Mouse (Mus musculus) WW6 (cell line): ENCODE measurements around the gene Calhm3.
"Not testable (repeated sequence)": the region's sequence is repeated elsewhere in the genome, so short reads cannot be mapped to it uniquely, and the experiment has no call there.

Experiments
- DNase-seq: peaks from one replicate; pipeline ENCODE4 v3.0.0-alpha.2; 2013; ENCODE audit warnings: low read depth, low spot score

Gene Calhm3

GRCm38 (mm10) chr19:47167617-47168214 lies 10.2 kb upstream of the Calhm3 start:
- no peak for DNase-seq

DNA sequence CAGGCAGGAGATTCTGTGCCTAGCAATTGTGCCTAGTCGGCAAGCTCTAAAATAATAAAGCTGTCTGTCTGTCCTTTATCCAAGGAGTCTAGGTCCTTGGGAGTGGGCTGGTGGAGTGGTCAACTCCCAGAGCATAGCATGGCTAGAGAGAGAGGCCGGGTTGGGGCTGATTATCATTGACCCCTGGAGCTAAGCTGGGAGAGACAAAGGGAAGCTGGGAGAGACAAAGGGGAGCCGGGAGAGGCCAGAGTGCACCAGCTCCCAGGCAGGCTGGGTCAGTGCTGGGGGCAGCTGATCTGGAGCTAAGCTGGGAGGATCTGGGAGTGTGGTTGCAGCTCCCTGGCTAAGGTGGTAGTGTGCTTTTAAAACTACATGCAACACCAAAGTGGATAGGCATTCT lies 9.2 kb upstream of the Calhm3 start:
- no peak for DNase-seq

DNA sequence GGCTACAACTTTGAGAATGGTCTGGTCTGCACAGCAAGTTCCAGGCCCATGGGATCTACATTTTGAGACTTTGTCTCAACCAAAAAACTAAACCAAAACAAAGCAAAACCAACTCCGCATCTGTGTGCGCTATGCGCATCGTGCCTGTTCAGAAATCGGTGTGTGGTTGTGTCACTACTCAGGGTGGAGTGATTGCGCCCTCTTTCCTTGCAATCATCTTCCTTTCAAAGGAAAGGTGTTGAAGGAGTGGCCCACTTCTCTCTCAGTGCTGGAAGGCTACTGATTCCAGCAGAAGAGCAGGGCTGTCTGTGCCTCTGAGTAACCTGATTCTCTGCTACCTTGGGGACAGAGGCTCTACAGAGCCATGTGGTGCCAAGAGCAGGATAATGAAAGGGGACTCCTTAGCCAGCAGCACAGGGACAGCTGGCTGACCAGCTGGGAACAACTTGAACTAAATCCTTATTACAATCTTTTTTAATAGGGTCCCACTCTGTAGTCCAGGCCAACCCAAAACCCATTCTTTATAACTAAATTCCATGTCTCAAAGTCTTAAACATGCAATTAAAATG lies 5.7 kb upstream of the Calhm3 start:
- no peak for DNase-seq

DNA sequence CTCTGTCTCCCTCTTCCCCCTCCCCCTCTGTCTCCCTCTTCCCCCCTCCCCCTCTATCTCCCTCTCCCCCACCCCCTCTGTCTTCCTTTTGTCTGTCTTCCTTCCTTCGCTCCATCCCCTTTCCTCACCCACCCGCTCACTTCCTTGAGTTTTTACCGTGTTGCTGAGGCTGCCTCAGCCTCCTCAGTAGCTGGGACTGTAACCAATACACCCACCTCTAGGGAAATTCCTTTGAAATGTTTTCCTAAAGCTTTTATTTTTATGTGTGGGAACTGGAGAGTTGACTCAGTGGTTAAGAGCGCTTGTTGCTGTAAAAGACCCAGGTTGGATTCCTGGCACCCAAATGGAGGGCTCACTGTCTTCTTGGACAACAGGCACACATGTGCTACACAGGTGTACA lies 4.1 kb upstream of the Calhm3 start:
- DNase-seq, result no peak

DNA sequence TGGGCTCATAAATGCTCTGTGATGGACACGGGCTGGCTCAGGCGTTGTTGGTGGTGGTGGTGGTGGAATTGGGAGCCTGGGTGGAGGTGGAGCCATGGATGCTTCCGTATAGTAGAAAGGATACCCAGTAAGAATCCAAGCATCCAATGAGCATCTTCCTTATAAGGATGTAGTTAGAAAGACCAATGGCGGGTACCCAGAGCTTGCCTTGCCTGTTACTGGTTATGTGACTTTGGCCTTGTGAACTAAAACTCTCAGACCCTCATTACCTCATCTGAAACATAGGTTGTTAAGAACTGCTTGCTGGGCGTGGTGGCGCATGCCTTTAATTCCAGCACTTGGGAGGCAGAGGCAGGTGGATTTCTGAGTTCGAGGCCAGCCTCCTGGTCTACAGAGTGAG lies 3.8 kb downstream of the Calhm3 start:
- DNase-seq, result no peak

GRCm38 (mm10) chr19:47152062-47152369 lies 5.5 kb downstream of the Calhm3 start:
- DNase-seq, result no peak

DNA sequence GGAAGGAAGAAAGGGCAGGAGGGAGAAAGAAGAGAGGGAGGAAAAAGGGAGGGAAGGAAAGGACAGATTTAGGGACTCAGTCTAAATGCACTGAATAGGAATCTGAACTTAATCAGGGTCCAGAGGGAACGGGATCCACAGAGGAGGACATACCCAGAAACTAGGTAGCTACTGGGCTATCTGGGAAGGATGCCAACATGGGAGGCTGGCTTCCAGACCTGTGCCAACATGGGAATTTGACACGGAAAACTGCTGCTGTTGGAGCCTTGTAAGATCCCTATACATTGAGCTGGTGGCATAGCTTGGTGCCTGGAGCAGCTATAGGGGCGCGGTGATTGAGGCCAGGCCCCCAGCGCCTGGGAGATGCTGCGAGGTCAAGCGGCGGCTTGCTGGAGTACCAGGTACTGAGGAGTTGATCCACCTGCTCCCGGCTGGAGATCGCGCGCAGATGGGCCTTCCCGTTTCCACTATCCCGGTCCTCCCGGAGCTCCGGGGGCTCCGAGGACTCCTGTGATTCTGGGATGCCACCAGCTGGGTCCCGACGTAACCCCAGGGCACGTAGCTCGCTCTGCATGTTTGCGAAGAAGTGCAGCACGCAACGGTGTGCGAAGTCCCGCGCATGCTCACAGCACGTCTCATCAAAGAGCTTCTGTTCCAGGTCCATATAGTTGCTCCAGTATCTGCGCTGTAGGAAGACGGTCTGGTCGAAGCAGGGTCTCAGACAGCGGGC lies 6.1 kb downstream of the Calhm3 start:
- DNase-seq, result no peak

DNA sequence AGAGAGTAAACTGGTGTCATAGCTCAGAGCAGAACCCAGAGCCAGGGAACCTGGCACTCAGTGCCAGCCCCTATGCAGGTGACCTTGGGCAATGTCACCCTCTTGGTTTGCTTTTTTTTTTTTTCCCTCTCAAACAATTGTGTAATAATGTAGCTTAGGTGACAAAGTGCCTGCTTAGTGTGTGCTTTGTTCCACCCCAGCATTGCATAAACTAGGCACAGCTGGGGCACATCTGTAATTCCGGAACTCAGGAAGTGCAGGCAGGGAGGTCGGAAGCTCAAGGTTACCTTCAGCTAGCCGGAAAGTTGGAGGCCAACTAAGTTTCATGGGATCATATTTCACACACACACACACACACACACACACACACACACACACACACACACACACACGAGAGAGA lies 7.7 kb downstream of the Calhm3 start:
- no peak for DNase-seq

- no peak for DNase-seq
Measured at GRCm38 (mm10) chr19:47148267-47148847, 9.2 kb downstream of the Calhm3 start.

GRCm38 (mm10) chr19:47144154-47144553 lies 13.4 kb downstream of the Calhm3 start, which contains the start of gene Calhm1:
Gene Calhm1, minus strand, starts transcription at chr19:47144254.
- DNase-seq, result no peak

- no peak for DNase-seq
Measured at GRCm38 (mm10) chr19:47142438-47142837, 15.1 kb downstream of the Calhm3 start.

DNA sequence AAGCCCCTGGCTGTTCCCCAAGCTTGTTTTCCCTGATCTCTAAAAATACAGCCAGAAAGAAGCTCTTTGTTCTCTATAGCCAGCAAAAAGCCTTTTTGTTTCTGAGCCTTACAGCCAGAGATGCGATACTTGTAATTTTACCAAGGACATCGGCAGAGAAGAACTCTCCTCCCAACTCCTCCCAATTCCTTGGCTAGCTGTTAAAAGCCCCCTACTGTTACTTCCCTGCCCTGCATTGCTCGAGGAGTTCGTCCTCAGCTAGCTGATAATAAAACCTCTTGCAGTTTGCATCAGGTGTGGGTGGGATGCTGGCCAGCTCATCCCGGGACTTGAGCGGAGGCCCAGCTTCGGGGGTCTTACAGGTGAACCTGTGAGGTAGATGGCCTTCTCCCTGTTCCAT lies 18.0 kb downstream of the Calhm3 start:
- DNase-seq, result not testable (repeated sequence)

GRCm38 (mm10) chr19:47137771-47138421 lies 19.7 kb downstream of the Calhm3 start, which contains the start of gene Calhm2:
Gene Calhm2, minus strand, starts transcription at chr19:47138294.
- no peak for DNase-seq

DNA sequence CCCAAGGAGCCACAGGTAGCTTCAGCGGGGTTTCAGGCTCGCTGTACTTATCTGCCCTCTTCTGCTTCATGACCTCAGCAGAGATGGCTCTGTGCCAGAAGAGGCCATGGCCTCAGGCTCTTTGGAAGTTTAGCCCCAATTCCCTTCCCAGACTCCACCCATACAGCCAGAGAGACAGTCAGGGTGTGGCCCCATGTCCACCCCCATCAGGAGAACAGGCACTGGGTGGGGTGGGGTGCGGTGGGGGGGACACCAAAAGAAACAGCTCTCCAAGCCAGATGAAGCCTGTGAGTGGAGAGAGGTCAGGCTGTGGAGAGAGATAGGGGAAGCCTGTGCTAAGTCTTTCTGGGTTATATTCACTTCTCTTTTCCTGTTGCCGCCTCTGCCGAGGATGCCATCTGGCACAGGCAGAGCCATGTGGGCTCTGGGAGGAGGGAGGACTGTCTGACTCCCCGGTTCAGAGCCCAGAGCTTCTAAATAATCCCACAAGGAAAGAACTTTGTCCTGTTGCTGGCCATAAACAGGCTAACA lies 20.4 kb downstream of the Calhm3 start:
- no peak for DNase-seq

DNA sequence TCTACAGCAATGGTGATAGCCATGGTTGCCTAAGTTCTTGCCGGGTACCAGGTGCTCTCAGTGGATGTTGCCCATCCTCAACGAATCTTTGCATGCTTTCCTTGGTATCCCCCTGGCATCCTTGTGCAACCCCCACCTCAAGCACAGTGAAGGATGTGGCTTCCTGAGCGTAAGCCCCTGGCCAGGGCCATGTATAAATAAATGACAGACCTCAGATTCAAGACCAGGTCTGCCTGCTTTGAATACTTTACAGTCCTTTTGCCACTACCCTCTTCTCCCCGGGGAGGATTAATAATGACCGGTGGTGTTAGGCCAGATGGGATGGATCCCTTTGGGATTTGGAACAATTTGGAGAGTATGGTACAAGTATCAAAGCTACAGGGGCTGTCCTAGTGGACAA lies 21.4 kb downstream of the Calhm3 start:
- DNase-seq, result no peak

GRCm38 (mm10) chr19:47135568-47135967 lies 22.0 kb downstream of the Calhm3 start:
- no peak for DNase-seq

DNA sequence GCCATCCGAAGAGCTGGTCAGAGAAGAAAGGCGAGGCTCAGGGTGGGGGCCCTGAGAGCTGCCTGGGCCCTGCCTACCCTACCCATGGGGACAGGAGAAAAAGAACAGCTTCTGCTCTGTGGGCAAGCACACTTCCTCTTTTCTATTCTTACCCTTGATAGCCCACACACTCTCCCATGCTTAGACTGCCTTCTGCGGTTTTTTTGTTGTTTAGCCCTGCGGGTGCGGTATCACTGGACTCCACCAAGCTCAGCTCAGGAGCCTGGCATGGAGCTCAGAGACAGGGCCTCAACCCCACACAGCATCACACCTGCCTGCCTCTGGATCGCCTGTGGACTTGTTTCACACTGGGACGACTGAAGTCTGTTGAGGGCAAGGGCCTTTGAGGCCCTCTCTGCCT lies 24.4 kb downstream of the Calhm3 start:
- no peak for DNase-seq

- DNase-seq, result no peak
Measured at GRCm38 (mm10) chr19:47130551-47131125, 26.9 kb downstream of the Calhm3 start.

DNA sequence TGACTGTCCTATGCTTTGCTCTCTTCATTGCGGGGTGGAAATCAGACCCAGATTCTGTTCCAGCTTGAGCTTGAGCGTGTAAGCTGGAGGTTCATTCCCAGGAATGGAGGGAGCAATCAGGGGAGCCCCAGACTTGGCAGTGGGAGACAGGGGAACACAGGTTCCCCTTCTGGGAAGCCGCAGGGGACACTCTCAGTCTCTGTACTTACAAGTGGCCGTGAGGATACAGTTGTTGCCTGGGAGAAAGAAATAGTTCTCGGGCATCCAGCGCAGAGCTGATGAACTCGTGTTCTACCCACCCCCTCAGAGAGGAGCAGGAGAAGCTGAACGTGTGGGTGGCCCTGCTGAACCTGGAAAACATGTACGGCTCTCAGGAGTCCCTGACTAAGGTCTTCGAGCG lies 28.7 kb downstream of the Calhm3 start:
- DNase-seq, result no peak

DNA sequence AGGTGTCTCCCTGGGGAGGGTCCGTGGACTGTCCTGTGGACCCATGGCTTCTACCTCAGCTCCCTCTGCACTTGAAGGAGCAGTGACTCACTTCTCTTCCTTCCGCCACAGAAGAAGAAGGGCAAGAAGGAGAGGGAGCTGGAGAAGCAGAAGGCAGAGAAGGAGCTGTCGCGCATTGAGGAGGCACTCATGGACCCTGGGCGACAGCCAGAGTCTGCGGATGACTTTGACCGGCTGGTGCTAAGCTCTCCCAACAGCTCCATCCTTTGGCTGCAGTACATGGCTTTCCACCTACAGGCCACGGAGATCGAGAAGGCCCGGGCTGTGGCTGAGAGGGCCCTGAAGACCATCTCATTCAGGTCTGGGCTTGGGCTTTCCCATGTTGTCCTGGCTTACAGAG lies 29.4 kb downstream of the Calhm3 start:
- no peak for DNase-seq

DNA sequence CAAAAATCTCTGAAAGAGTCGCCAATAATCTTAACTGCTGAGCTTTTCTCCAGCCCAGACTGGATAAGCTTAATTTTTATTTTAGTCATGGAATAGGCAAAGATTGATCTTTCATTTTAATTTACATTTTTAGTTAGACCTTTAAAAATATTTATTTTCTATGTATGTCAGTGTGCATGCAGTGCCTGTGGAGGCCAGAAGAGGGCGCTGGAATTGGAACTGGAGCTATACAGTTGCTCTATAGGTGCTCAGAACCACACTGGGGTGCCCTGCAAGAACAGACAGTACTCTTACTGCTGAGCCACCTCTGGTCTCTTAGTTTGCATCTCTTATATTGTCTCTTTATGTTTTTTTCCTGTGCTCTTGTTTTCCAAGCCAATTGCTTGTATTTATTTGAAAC lies 34.8 kb downstream of the Calhm3 start:
- no peak for DNase-seq

DNA sequence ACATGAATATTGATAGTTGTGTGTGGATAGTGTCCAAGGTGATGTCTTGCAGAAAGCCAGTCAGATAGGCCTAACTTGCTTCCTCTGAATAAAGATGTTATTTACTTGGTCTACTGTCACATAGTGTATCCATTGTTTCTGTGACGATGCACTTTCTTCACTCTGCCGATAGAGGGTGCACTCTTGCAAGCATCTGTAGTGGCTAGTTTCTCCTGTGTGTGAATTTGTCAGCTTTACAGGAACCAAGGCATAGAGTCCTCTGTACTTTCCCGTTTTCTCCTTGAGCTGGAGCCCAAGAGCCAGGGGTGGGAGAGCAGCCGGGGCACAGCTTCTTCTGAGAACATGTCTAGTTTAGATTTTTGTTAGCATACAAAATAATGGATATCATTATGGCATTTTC lies 36.5 kb downstream of the Calhm3 start:
- no peak for DNase-seq
